In the genomic region with DNA sequence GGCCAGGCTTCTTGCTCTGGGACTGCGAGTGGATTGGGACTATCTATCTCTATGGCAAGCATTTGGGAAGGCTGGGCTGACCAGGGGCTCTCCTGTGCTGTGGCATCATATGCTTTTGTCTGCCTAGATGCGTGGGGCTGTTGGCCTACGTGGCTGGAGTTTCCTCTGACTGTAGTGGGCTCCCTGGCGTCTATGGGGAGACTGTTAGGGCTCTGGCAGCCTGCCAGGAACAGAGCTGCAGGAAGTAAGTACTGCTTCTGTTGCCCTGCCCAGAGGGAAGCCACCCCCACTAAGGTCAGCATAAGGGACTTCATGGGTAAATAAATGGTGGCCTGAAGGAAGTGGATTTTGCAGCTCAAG, we compare ENCODE assay signal across 9 mouse cellular contexts. TPM values are rescaled to one million over a fixed set of nuclear protein-coding genes. Genes with fewer than 3 reads are reported as not detected.
DNase-seq lines count a peak whose midpoint lies in the region; ATAC-seq and TF ChIP-seq lines count a peak whose summit lies in the region.
"Had no signal": no experiment of that assay in that cellular context is flagged by ENCODE, and none has a peak within 500 bp of the region (broad histone marks: within the 10 kb centered on the region; RNA-seq: fewer than 3 reads in every experiment).

No protein-coding gene starts in this region.

- peak overlapping the region; percentile 99 for H3K4me2 ChIP-seq in embryonic facial prominence, embryonic 13.5 days
- peak overlapping the region; percentile 95 for H3K4me2 ChIP-seq in heart, embryonic 16.5 days (ENCODE audit: low read depth, low read length)

- H3K4me3 ChIP-seq in erythroblast, embryonic 14.5 days (replicated peaks), result peak overlapping the region; percentile 82
- H3K4me3 ChIP-seq in ES-E14 (ENCODE audit: insufficient read depth in 1 of 2, low read depth in 1 of 2, low read length in 2 of 2, poor library complexity in 1 of 2, severe bottlenecking in 1 of 2), result peak overlapping the region; percentile 94 to 95; a peak in 3 of 4 replicates
- peak overlapping the region; percentile 99 for H3K4me3 ChIP-seq in embryonic facial prominence, embryonic 13.5 days
- H3K4me3 ChIP-seq in heart, embryonic 16.5 days (ENCODE audit: low read length), result peak overlapping the region; percentile 98

- H3K9ac ChIP-seq in ES-E14 (ENCODE audit: insufficient read depth, low read depth, low read length, poor library complexity, severe bottlenecking), result no peak overlapping the region; the same call in 1 of the 2 replicates
- peak overlapping the region; percentile 99 for H3K9ac ChIP-seq in embryonic facial prominence, embryonic 13.5 days
- H3K9ac ChIP-seq in heart, embryonic 16.5 days (ENCODE audit: low read length), result peak overlapping the region; percentile 100

- no peak for DNase-seq in ES-E14 (ENCODE audit: low read depth, low spot score)
- DNase-seq in kidney, postnatal 10 days, result peak; percentile 91
- DNase-seq in lung, postnatal 36 days, result peak; percentile 92
- peak; percentile 58 for DNase-seq in thymus, postnatal 4 days

- H3K27ac ChIP-seq in ES-E14 (ENCODE audit: insufficient read depth, low read depth, low read length, poor library complexity, severe bottlenecking), result no peak overlapping the region; the same call in 1 of the 2 replicates
- H3K27ac ChIP-seq in embryonic facial prominence, embryonic 13.5 days, result peak overlapping the region; percentile 71
- H3K27ac ChIP-seq in heart, embryonic 16.5 days (ENCODE audit: low read length), result peak overlapping the region; percentile 100

- no peaks in the 10 kb centered on the region for H3K9me3 ChIP-seq in erythroblast, embryonic 14.5 days (ENCODE audit: control insufficient read depth, low read length)
- no peaks in the 10 kb centered on the region for H3K9me3 ChIP-seq in ES-E14 (ENCODE audit: control insufficient read depth, insufficient read depth, low read depth, low read length)
- no peaks in the 10 kb centered on the region for H3K9me3 ChIP-seq in embryonic facial prominence, embryonic 13.5 days
- no peaks in the 10 kb centered on the region for H3K9me3 ChIP-seq in heart, embryonic 16.5 days (replicated peaks; ENCODE audit: control insufficient read depth, low read length)

- in situ Hi-C loops in ES-E14 (cut with MboI; ENCODE audit: low sequenced_read_pairs in 2 of 2, unreplicated experiment in 2 of 2), result no loop called here

- 18% methylated on average over 4 of the region's 4 CpGs for WGBS in embryonic facial prominence, embryonic 13.5 days
- 9% methylated on average over 4 of the region's 4 CpGs for WGBS in heart, embryonic 16.5 days

- no peak for ATAC-seq in erythroblast, adult 5-6 weeks (replicated peaks; ENCODE audit: low FRiP score, poor library complexity, severe bottlenecking)
- no peak for ATAC-seq in embryonic facial prominence, embryonic 13.5 days (ENCODE audit: insufficient number of reproducible peaks, insufficient read depth, low FRiP score, low TSS enrichment, low read depth)
- ATAC-seq in heart, embryonic 16.5 days (replicated peaks; ENCODE audit: extremely low read depth, insufficient read depth, low FRiP score), result no peak

- H3K4me1 ChIP-seq in erythroblast, embryonic 14.5 days (ENCODE audit: control insufficient read depth), result peaks cover 64% of the 10 kb centered on the region
- peaks cover 0 to 36% of the 10 kb centered on the region in 2 experiments; a peak in 1 of 4 replicates for H3K4me1 ChIP-seq in ES-E14 (ENCODE audit: control insufficient read depth in 2 of 2, insufficient read depth in 2 of 2, low read length in 2 of 2, poor library complexity in 1 of 2)
- H3K4me1 ChIP-seq in embryonic facial prominence, embryonic 13.5 days, result peaks cover 56% of the 10 kb centered on the region
- peaks cover 49% of the 10 kb centered on the region for H3K4me1 ChIP-seq in heart, embryonic 16.5 days (ENCODE audit: control insufficient read depth, insufficient read depth, low read length)

- H3K36me3 ChIP-seq in erythroblast, embryonic 14.5 days (ENCODE audit: control insufficient read depth), result peaks cover 67% of the 10 kb centered on the region
- H3K36me3 ChIP-seq in ES-E14 (ENCODE audit: control insufficient read depth, insufficient read depth, low read length, poor library complexity, severe bottlenecking), result peaks cover 66% of the 10 kb centered on the region
- peaks cover 62% of the 10 kb centered on the region for H3K36me3 ChIP-seq in embryonic facial prominence, embryonic 13.5 days
- H3K36me3 ChIP-seq in heart, embryonic 16.5 days (ENCODE audit: control insufficient read depth, insufficient read depth), result peaks cover 39% of the 10 kb centered on the region

- no peaks in the 10 kb centered on the region; the same call in 1 of the 2 replicates for H3K27me3 ChIP-seq in erythroblast, embryonic 14.5 days (ENCODE audit: control insufficient read depth)
- no peaks in the 10 kb centered on the region for H3K27me3 ChIP-seq in embryonic facial prominence, embryonic 13.5 days
- no peaks in the 10 kb centered on the region for H3K27me3 ChIP-seq in heart, embryonic 16.5 days (ENCODE audit: control insufficient read depth, insufficient read depth, low read length)

TF ChIP-seq in ES-E14, 5 proteins besides CTCF, POLR2A, EP300 and RAD21:
- TF ChIP-seq HCFC1 (IDR thresholded peaks at IDR 0.05; ENCODE audit: borderline replicate concordance, insufficient read depth, low read length) (no peak), ZNF384 (IDR thresholded peaks at IDR 0.05; ENCODE audit: low read depth, low read length) (no peak), MAFK (IDR thresholded peaks at IDR 0.05; ENCODE audit: insufficient read depth, low read depth, low read length) (no peak), ZC3H11A (IDR thresholded peaks at IDR 0.05; ENCODE audit: borderline replicate concordance, low read depth, low read length) (no peak), CHD2 (IDR thresholded peaks at IDR 0.05; ENCODE audit: low read depth, low read length) (no peak)

RNA-seq across cellular contexts. Expression of gene Ptbp1, which starts 3.2 kb away (rescaled TPM):
- 46.1 and 67.9 TPM in 2 replicates for polyA plus RNA-seq in erythroblast, embryonic 14.5 days (2012)
- 45.2 and 66.7 TPM in 2 replicates for total RNA-seq in erythroblast, adult 5-6 weeks (2015; ENCODE audit: low replicate concordance)
- total RNA-seq in erythroblast, adult 5-6 weeks (2017; ENCODE audit: low replicate concordance), result 38.2 and 53.2 TPM in 2 replicates
- 403 and 408 TPM in 2 replicates for total RNA-seq in ES-E14 (2012; rRNA removed)
- polyA plus RNA-seq in embryonic facial prominence, embryonic 13.5 days (2015; fragmentation: Nextera tagmentation; extraction: Ambion mirVana), result 386 and 390 TPM in 2 replicates
- polyA plus RNA-seq in heart, embryonic 16.5 days (2015; fragmentation: Nextera tagmentation; extraction: Ambion mirVana), result 125 and 146 TPM in 2 replicates

RNA-seq across cellular contexts. Expression of gene Prtn3, which starts 16.8 kb away (rescaled TPM):
- 3.5 TPM in 2 replicates for polyA plus RNA-seq in erythroblast, embryonic 14.5 days (2012)
- 420 and 449 TPM in 2 replicates for total RNA-seq in erythroblast, adult 5-6 weeks (2015; ENCODE audit: low replicate concordance)
- total RNA-seq in erythroblast, adult 5-6 weeks (2017; ENCODE audit: low replicate concordance), result 114 and 118 TPM in 2 replicates
- 1.0 and 1.3 TPM in 2 replicates for total RNA-seq in ES-E14 (2012; rRNA removed)
- polyA plus RNA-seq in embryonic facial prominence, embryonic 13.5 days (2015; fragmentation: Nextera tagmentation; extraction: Ambion mirVana), result 7.3 and 8.5 TPM in 2 replicates
- 1.2 and 1.9 TPM in 2 replicates for polyA plus RNA-seq in heart, embryonic 16.5 days (2015; fragmentation: Nextera tagmentation; extraction: Ambion mirVana)

RNA-seq across cellular contexts. Expression of gene Plppr3, which starts 17.0 kb away (rescaled TPM):
- polyA plus RNA-seq in erythroblast, embryonic 14.5 days (2012), result 0.06 and 0.11 TPM in 2 replicates
- 2.1 and 3.1 TPM in 2 replicates for total RNA-seq in erythroblast, adult 5-6 weeks (2015; ENCODE audit: low replicate concordance)
- 4.9 and 6.8 TPM in 2 replicates for total RNA-seq in erythroblast, adult 5-6 weeks (2017; ENCODE audit: low replicate concordance)
- total RNA-seq in ES-E14 (2012; rRNA removed), result 3.7 and 7.8 TPM in 2 replicates
- polyA plus RNA-seq in embryonic facial prominence, embryonic 13.5 days (2015; fragmentation: Nextera tagmentation; extraction: Ambion mirVana), result 126 and 138 TPM in 2 replicates
- polyA plus RNA-seq in heart, embryonic 16.5 days (2015; fragmentation: Nextera tagmentation; extraction: Ambion mirVana), result 9.1 and 9.8 TPM in 2 replicates

RNA-seq across cellular contexts. Expression of gene Elane, which starts 28.6 kb away (rescaled TPM):
- polyA plus RNA-seq in erythroblast, embryonic 14.5 days (2012), result 1.5 and 1.8 TPM in 2 replicates
- total RNA-seq in erythroblast, adult 5-6 weeks (2015; ENCODE audit: low replicate concordance), result 996 and 1,031 TPM in 2 replicates
- 253 and 405 TPM in 2 replicates for total RNA-seq in erythroblast, adult 5-6 weeks (2017; ENCODE audit: low replicate concordance)
- not detected in 2 replicates for total RNA-seq in ES-E14 (2012; rRNA removed)
- 1.9 TPM in 1 of 2 replicates, not detected in the other for polyA plus RNA-seq in embryonic facial prominence, embryonic 13.5 days (2015; fragmentation: Nextera tagmentation; extraction: Ambion mirVana)
- 0.20 and 1.1 TPM in 2 replicates for polyA plus RNA-seq in heart, embryonic 16.5 days (2015; fragmentation: Nextera tagmentation; extraction: Ambion mirVana)
- total RNA-seq: layer of hippocampus, postnatal 14 days had no signal

RNA-seq across cellular contexts. Expression of gene Cfd, which starts 33.2 kb away (rescaled TPM):
- polyA plus RNA-seq in erythroblast, embryonic 14.5 days (2012), result not detected in 2 replicates
- not detected in 2 replicates for total RNA-seq in erythroblast, adult 5-6 weeks (2015; ENCODE audit: low replicate concordance)
- total RNA-seq in erythroblast, adult 5-6 weeks (2017; ENCODE audit: low replicate concordance), result not detected in 2 replicates
- not detected in 2 replicates for total RNA-seq in ES-E14 (2012; rRNA removed)
- polyA plus RNA-seq in embryonic facial prominence, embryonic 13.5 days (2015; fragmentation: Nextera tagmentation; extraction: Ambion mirVana), result not detected in 2 replicates
- not detected in 2 replicates for polyA plus RNA-seq in heart, embryonic 16.5 days (2015; fragmentation: Nextera tagmentation; extraction: Ambion mirVana)
- total RNA-seq: layer of hippocampus, postnatal 14 days had no signal

Comparison
In these comparisons a context has a peak if more than half of its experiments do, and no peak if none do; other contexts are left out.
1. RNA of gene Plppr3, which starts 17.0 kb away (polyA plus RNA-seq): 126 to 138 TPM in embryonic facial prominence, embryonic 13.5 days; 9.1 to 9.8 TPM in heart, embryonic 16.5 days and 0.06 to 0.11 TPM in erythroblast, embryonic 14.5 days; every median in the first group is over 10 times any median in the second.
2. Peak in every context shown above with its lines, with median percentiles within 50 percentile points of each other: H3K4me3 ChIP-seq.